Mouse (Mus musculus): Measurements from ENCODE around the gene Hes6.

Hes6 gene

DNA sequence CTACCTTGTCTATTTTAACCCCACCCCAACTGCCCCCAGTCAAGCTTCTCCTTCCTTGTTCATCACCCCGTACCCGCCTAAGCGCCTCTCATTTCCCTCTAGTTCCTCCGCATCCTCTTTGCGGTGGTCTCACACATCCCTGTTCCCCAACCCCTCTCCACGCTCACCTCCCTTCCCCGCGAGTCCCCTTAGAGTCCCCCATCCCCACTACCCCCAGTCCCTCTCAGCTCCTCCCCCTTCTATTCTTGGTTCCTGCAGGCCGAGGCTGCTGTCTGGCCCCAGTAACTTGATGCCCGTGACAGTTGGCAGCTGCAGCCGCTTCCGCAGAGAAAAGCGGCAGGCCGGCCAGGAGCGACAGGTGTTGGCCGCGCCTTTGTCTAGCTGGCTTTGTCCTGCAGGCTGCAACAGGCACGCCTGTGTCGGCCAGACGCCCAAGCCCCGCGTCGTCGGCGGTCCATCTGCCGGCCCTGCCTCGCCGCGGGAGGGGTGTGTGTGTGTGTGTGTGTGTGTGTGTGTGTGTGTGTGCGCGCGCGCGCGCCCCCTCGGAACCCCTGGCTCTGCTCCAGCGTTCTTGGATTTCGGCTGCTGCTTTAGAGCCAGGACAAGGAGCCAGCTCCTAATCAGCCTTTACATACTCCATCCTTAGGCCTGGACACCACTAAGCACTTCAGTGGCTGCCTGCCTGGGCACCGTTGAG is at the start of gene Hes6:
Hes6 (minus strand) TSS at position 141 of the 697 bp plus-strand sequence.
- peak; percentile 87 to 92 for DNase-seq

DNA sequence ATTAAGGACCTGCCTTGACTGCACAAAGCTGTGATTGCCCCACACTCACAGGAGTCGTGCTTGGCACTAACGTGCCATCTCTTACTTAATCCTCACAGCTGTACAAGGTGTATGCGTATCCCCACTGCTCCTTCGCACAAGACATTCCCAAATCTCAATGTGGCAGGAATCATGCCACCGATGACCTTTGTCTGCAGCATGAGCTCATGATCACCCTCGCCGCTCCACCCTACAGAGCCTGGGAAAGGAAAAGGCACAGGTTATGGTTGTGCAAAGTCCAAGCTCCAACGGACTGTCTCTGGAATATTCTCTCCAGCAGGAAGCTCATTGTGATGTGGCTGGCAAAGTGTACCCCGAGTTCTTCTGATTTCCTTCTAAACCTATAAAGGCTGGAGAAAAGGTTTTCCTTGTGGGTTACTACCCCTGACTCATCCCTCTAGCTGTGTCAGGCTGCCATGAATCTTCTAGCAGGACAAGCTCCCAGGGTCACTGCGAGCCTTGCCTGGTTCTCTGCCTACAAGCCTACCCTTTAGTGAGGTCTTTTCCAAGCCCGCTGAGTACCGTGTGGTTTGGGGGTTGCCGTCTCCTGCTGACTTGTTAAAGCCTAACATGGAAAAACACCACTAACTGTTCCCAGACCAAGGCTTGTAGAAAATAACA is 49.6 kb upstream of the Hes6 start:
- DNase-seq, result no peak

DNA sequence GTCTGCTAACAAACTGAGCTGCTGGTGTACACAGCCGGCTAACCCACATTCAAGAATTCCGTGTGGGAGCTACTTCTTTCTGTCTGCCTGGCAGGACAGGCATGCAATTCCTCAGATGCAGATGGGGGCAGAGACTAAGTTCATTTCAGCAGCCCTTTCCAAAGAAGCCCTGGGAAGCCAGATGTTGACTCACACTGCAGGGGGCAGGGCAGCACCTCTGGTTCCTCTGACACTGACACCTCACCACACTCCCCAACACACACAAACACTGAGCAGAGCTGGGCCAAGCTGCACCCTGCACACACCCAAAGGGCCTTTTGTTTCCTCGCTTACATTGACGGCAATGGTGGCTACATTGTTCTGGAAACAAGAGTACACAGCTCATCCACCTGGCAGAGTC is 46.7 kb upstream of the Hes6 start:
- DNase-seq, result no peak

DNA sequence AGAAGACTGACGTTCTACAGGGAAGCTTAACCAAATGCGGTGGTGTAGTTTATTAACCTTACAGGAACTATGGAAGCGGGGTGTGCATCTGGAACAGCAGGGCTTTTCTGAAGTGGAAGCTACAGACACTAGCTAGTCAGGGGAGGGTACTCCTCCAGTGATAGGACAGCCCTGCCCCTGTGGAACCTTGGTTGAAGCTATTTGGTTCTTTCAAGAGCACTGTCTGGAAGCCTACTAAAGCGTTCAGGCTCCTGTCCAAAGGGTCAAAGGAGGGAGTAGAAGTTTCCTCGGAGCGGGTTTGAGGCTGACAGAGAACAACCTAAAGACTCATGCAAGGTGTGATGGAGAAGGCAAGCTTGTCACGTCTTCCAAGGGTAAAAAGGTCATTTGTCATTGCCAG is 46.2 kb upstream of the Hes6 start:
- DNase-seq, result no peak

DNA sequence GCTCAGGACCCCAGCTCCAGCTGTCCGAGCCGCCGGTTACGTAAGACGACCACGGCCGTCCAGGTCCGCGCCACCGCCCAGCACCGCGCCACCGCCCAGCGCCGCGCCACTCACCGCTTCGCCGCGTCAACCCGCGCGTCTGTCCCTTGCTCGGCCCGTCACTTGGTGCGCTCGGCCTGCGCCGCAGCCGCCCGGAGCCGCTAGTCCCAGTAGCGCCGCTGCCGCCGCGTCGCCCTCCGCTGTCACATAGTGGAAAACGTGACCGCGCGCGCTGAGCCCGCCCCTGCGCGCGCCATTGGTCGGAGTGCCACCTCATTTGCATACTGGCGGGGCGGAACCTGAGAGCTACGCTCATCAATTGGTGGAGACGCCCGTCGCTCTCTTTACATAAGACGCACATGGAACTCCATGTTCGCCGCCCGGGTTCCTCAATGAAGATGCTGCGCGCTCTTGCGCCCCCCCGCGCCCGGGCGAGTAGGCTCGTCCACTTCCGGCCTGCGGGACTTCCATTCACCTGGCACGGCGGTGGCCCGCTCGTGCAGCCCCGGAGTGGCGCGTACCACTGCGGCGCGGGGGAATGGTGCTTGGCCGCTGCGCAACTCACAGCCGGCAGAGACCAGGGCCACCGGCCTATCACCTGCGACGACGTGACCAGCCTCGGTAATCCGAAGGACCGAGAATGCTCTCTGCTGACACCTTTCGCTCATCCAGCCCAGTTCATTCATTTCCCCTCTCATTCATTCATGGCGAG is 45.4 kb upstream of the Hes6 start, which contains the start of gene Per2:
Per2 (minus strand) TSS at position 266 of the 751 bp plus-strand sequence.
- peak; percentile 100 for DNase-seq

DNA sequence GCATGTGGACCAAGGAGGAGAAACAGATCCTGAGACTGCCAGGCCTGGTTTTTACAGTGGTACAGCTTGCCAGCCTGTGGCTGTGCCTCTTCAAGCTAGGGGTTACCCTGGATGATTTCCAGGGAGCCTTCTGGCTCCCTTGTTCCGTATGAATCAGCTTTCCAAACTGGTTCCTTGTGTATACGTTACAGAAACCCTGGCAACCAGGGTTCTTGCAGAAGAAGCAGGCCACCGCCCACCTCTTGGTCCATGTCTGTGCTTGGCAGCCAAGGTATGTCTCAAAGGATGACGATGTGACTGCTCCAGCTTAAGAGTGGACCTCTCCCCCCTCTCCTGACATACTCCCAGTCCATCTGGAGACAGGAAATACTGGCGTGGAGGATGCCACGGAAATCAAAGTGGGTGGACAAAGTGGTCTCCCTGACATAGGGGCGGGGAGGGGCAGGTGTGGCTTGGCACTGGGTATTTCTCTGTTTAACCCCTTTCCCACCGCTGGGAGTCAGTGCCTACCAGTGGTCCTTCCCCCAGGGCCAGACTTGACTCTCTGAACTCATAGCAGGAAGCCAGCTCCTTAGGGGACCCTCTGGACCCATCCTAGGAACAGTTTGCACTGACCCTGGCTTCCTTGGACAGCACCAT is 44.5 kb upstream of the Hes6 start:
- DNase-seq, result peak; percentile 44 to 53

DNA sequence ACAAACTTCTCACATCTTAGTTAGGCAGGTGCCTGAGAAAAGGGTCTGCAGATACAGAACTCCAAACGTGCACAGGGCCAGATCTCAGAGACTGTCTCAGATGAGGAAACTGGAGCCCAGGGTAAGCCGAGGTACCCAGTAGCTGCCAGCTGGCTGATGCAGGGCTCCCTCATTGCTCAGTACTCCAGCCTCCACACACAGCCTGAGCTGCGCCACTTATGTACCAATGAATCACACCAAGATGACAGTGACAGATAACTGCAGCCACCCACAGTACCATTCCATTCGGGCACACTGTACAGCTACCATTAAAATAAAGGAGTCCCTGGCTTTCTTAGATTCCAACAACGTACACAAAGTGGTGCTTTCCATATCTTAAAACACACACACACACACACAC is 43.9 kb upstream of the Hes6 start:
- peak in 1 of 2 experiments; percentile 15 for DNase-seq

DNA sequence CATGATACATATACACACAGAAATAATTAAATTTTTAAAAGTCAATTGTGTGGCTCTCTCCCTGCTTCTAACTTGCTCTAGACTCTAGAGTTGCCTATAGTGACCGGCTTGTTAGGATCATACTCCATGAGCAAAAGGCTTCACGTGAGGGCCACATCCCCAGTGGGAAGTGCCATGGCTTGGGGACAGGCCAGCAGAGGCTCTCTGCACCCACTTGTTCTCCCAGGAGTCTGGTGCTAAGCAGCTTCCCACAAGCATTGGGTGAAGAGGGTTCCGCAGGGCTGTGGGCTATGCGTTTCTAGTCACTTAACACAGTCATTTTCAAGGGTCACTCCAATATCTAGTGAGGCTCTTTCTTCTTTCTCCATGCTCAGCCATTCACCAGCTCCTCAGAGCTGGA is 43.3 kb upstream of the Hes6 start:
- DNase-seq, result no peak

DNA sequence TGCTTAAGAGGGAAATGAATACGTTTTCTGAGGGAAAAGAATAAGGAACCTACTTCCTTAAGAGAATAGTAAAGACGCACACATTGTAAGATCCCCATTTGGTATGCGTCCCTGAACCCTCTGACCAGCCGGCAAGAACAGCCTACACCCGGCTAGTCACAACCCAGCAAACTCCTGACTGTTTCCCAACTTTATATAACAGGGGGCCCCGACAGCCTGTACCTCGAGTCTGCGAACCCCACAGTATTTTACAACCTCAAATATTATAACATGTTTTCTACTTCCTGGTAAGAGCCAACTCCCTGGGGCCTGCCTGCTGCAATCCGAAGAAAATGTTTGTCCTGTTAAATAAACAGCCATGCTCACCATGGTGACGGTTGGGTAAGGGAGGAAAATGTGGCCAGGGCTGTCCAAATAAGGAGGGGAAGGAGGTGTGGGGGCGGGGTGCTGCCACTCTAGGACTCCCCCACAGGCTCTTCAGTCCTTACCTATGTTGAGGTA is 42.5 kb upstream of the Hes6 start:
- DNase-seq, result no peak

DNA sequence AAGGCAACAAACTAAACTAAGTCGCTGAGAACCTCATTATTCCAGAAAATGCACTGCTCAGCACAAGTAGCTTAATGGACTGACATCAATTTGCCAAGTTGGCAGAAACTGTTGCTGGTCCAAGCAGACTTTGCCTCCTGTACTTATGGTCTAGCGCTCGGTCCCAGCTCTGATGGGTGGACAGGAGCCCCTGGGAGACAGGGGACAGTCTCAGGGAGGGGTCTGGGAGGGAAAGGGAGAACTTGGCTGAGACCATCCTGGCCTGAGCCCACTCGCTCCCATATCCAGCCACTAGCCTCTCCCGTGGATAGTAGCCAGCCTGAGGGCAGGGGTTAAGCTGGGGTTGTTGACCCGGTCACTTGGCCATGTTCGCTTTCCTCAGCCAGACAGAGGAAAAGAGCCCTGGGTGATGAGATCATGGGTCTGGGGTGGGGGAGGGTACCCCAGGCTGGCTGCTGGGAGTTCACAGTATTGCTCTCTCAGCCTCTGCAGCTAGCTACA is 41.9 kb upstream of the Hes6 start:
- no peak for DNase-seq

DNA sequence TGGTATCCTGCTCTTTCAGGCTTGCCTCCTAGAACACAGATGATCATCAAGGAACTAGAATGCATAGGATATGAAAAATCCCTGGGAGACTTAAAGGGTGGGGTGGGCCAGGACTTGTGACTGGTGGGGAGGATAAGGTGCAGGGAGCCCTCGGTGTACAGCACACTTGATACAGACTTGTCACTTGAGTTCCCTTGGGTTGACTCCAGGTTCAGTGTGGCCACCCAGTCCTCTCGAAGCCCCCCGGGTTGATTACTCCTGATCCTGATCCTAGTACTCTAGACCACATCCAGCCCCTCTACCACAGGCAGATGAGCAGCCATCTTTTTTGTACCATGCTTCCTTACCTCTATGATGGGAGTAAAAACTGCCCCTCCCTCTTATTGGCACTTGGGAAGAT is 41.1 kb upstream of the Hes6 start:
- DNase-seq, result no peak

DNA sequence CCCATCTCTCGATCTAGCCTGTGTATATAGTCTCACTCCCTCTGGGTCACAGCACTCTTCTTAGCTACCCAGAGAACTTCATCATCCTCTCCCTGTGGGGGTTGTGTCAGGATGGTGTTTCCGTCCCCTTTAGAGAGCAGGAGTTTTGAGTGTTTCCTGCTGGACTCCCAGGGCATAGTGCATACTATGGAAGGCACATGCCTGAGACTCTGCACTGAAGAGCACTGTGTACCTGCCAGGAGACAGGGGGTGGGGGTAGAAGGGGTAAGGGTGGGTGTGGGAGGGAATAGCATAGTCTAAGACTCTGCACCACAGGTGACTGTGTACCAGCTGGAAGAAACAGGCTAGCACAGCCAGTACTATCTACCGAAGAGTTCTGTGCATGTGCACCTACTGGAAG is 40.5 kb upstream of the Hes6 start:
- no peak for DNase-seq

DNA sequence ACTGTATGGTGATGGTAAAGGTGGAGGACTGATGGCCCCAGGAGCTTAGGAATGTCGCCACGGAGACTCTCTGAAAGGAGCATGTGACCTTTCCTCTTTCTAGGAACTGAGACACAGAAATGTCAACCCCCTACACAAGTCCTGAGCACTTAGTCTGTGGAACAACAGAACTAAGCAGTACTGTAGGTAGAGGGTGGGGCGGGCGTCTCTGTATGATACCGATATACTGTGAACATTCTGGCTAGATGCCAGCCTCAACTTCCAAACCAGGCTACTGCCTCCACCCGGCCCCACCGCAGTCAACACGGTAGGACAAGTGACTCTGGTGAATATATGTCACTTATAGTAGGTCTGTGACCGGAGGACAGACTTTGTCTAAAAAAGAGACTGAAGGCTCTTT is 40.1 kb upstream of the Hes6 start:
- DNase-seq, result no peak

DNA sequence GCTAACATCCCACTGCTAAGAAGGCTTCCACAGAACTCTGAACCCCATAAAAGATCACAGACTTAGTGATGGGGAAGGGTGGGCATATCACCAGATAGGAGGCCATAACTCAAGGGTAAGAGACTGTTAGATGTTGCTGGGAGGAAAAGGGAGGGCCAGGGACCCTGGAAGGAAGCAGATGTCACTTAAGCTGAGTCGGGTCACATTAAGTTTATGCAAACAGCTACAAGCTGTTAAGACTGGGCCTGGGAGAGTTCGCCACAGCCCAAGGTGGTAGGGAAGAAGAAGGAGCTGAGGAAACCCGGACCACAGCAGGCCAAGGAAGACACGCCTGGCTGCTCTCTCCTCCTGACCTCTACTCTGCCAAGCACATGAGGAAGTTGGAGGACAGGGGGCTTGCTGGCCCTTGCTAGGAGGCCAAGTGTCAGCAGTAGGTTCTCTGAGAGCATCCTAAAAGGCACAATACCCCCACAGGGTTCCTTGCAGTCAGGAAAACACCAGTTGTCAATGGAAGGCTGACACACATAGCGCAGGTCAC is 37.8 kb upstream of the Hes6 start:
- no peak for DNase-seq

DNA sequence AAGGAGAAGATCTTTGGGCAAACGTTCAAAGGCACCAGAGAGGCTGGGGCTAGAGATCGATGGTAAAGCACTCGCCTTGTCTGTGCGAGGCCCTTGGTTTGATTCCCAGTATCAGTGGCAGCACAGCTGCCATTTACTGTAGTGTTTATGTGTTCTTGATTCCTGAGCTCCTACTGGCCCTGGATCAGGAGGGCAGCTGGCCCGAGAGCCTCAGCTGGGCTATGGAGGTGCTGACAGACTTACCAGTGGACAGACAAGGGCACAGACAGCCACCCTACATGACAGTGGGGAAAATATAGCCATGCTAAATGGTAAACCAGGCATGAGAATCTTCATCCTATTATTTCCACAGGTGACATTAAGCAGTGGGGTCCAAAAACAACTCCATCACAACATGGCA is 37.0 kb upstream of the Hes6 start:
- DNase-seq, result no peak

DNA sequence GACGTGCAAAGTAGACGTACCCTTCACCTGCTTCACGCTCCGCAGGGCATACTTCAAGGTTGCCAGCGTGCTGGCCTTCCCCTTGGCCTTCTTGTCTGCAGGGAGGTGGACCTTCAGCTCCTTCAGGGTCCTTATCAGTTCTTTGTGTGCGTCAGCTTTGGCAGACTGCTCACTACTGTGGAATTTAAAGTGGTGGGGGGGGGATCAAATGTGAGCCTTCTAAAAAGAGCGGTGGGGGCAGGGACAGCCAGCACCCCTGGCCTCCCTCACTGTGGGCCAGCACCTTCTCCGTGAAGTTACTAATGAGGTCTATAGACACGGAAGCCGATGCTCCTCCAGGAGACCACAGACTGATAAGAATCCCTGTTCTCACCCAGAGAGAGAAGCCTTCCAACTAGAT is 34.9 kb upstream of the Hes6 start:
- DNase-seq, result no peak

DNA sequence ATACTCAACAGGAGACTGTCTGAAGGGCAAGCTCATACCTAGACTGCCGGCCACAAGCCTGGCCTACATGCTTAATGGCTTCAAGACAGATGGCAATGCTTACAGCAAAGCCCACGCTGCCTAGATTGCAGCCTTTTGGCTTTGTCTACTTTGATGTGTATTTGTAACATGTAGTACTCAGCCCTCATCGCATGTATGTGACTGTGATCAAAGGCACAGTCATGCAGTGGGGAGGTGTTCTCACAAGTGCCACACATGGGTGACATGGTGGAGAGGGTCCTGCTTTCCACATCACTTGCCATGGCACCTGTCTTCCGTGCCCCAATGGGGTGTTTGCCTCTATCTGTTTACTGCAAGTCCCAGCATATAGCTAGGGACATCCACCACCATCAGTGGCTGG is 32.7 kb upstream of the Hes6 start:
- no peak for DNase-seq

DNA sequence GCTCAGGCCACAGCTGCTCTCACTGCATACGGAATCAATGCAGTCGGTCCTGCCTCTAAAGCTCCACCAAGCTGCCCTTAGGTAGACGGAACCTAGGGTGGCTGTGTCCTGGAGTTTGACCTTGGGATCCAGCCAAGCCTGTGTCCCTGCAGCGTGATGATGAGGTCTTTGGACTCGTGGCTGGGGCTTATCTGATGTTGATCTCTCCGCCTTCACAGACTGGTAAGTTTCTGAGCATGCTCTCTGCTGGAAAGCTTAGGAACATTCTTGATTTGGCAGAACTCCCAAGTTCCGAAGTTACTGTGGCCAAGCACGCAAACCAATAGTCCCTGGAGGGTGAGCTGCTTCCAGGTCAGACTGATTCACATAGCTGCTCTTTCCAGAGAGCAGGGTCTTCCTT is 32.2 kb upstream of the Hes6 start:
- DNase-seq, result no peak

DNA sequence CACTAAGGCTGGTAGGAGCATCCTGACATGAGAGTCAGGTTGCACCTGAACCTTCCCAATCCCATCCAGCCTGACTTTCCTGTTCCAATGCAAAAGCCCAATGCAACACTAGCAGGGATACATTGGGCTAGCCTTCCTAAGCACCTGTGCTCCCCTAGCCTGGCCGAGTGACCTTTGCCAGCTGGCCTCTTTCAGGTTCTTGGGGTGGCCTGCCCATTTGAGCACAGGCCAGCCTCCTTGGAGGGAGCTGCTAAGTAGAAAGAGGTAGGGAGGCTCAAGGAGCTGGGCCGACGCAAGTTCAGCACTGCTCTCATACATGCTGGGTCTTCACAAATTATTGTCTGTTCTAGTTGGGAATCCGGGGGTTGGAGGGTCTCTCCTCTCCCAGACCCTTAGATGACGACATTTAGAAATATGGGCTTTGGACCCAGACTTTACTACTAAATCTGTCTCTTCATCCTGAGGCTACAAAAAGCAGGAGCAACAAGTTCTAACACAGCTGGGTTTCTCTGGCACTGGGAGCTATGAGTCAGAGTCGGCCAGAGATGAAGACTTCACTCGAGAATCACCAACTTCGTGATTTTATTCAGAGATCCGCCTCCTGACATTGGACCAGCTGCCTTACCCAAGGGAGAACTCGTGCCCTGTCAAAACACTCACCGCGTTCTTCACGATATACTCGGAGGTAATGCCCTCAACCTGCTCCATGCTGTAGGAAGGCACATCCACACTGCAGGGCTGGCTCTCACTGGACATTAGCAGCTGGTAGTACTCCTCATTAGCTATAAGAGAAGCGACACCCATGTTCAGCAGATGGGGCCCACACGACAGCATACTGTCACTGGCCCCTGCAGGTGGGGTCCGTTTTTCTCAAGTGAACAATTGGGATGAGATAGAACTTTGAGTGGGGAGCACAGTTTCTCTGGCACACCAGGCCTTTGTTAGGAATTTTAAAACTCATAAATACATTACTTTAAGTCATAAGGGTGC is 31.3 kb upstream of the Hes6 start:
- DNase-seq, result no peak

DNA sequence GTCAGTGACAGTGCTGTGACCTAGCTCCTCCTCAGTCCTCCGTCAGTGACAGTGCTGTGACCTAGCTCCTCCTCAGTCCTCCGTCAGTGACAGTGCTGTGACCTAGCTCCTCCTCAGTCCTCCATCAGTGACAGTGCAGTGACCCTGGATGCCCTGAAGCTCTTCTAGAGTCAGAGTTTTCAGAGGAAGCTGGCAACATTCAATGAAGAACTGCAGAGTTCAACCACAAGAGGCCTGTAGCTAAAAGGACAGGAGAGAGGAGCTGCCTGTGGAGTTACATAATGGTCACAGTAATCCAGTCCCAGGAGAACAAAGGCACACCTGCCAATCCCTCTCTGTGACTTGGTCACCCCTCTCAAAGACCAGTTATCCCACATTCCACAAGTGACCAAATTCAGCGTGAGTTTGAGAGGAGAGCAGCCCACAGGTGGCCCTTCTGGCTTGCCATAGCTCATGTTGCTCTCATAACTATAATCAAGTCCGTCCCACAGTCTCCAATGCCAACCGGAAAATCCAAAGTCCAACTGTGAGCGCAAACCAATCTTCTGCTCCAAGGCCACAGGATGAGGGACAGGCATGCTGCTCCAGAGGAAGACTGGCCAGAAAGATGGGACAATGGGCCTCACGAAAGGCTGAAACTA is 28.6 kb upstream of the Hes6 start:
- DNase-seq, result no peak

DNA sequence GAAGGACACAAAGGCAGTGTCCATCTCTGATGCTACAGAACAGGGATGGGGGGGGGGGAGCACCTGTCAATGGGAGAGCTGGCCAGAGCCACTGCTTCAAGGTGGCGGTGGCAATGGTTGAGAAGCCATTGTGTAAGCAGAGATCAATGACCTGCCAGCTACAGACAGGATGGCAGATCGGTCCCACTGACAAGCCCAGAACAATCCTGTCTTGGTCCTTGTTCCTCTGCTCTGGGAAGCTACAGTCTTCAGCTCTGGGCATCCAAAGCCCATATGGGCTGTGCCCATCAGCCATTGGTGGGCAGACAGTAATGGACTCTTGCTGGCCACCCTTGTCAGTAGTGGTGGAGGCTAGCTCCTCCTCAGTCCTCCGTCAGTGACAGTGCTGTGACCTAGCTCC is 28.0 kb upstream of the Hes6 start:
- DNase-seq, result no peak

All from cerebellum, postnatal 25 days (tissue).